Mouse (Mus musculus): ENCODE measurements around the gene Maml3.

Maml3 gene

DNA sequence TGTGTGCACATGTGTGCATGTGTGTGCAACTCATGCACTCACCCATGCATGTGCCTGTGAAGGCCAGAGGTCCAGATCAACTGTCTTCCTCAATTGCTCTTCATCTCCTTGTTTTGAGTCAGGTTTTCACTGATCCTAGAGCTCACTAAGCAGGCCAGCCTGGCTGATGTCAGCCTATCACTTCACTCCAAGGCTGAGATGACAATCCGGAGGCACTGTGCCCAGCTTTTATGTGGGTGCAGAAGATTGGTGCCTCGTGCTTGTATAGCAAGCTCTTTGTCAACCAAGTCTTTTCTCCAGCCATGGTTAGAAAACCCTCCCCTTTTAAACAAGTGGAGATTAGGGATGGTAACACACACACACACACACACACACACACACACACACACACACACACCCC, 146.1 kb downstream of the Maml3 start:
- DNase-seq (ENCODE audit: low read depth, low spot score) = no peak

DNA sequence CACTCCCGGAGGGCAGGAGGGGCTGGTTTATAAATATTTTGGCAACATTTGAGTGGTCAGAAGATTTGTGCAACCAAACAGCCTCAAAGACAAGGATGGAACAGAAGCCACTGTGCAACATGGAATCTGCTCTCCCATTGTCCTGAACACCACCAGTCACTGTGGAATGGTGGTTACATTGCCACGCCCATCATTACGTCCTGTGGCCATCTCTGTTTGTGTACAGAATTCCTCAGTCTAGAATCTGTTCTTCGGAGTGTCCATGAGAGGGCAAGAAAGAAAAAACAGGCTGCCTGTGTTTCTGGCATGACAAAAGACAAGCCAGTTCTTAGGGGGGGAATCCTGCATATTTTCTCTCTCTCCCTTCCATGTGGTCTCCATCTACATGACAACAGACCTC, 150.4 kb downstream of the Maml3 start:
- DNase-seq (ENCODE audit: low read depth, low spot score) = no peak

DNA sequence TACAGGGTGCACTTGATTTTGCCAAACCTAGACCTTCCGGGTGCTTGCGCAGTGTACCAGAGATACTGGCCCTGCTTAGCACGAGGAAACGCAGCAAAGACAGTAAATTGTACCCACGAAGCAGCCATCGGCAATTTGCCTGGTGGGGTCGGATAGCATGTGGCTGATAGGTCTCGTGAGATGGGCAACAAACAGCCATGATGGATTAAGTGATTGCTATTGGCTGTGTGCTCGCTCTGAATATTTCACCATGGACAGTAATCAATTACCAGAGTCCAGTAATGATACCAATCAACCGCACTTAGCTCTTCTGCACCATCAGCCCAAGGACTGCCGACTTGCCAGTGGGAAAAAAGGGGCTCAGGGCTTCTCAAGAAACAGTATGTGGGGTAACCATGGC, 150.9 kb downstream of the Maml3 start:
- DNase-seq (ENCODE audit: low read depth, low spot score) = no peak

DNA sequence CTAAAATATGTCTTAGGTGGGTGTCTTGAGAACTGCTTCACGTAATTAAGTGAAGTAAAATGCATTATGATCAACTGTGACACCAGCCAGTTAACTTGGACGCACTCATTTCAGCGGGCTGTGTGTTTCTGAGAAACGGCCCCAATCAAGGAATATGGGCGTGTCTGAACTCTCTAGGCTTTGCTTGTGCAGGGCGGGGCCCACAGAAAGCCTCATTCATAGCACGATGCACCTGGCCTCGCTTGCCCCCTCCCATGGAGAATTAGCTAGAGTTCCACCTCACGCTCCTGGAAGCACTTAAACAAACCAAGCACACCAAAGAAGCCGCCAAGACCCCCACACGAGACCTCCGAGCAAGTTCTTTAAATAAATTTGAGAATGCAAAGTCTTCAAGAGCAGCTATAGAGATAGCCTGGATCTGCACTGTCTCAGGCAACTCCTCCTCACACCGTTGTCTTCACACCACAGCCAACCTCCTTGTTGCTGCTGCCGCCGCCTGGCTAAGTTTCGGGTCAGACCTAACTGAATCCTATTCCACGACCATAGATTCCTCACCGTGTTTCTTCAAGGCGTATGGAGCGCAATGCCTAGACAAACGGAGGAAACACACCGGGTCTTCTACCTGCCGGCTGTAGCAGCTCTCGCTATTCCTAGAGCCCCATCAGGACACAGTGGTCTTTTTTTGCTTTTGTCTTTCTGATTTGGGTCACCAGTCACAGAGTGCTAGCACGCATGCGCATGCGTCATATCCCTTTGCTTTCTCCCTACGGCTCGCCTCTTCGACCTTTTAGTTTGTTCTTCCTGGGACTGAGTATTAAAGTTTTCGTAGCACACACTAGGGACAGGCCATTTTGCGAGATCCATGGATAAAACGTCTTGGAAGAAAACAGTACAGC, 151.9 kb downstream of the Maml3 start:
- peak; percentile 13 for DNase-seq (ENCODE audit: low read depth, low spot score)

DNA sequence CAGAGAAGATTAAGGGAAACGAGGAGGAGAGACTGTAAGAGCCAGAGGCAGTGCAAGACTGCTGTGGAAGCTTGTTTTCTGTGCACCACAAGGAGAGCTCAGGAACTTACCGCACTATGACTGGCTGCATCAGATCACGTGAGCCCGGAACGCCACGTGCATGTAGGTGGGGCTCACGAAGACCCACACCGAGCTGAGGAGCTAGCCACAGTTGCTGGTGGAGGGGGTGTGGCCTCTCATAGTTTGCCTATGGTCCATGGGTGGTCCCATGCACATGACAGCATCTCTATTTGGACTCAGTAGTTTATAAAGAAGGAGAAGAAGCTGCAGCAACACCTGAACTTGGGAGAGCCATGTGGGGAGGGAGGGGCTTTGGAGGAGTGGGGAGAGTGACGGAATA, 152.6 kb downstream of the Maml3 start:
- no peak for DNase-seq (ENCODE audit: low read depth, low spot score)

DNA sequence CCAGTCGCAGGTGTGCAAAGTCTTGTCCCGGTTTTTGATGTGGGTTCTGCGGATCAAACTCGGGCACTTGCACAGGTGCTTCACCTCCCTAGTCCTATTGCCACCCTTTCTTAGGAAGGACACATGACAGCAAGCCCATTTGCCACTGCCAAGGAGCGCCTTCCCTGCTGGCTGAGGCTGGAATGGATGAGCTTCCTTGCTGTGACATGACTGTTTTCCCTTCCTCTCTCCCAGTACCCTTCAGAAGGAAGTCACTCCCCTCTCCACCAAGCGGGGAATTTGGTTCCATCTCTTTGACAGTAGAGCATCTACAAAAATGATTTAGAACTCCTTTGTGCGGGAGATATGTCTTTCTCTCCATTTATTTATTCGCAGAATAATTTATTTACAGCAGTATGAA, 155.2 kb downstream of the Maml3 start:
- no peak for DNase-seq (ENCODE audit: low read depth, low spot score)

DNA sequence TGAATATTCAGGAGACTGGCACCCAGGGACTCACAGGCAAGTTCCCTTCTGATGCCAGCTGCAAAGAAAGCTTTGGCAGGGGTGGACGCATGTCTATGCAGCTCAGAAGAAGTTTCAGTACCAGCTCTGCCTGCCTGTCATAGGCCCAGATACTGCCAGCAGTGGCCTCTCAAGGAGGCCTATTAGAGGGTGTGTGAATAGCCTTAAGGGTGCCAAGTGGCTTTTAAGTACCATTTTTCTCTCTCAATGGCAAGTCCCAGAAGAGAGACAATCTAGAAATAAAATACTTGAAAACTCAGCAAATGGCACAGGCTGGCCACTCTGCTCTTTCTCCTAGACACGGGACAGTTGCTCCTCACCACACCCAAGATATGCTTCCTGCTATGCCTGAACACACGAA, 157.7 kb downstream of the Maml3 start:
- DNase-seq (ENCODE audit: low read depth, low spot score) = no peak

DNA sequence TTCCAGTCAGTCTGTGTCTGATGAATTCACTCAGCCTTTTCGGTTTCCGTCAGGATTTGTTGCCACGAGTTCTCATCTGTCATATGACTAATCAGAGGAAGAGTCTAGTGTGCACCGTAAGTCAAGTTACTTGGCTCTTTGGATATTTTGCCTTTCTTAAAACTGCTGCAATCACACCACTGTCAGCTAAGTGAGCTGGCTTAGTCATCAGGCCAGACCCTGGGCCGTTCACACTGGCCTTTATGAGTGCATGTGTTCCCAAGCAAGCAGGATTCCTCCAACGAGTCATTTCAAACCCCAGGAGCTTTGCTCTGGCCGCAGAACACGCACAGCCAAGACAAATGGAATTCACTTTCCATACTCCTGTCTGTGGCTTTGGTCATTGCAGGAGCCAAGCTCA, 161.2 kb downstream of the Maml3 start:
- no peak for DNase-seq (ENCODE audit: low read depth, low spot score)

DNA sequence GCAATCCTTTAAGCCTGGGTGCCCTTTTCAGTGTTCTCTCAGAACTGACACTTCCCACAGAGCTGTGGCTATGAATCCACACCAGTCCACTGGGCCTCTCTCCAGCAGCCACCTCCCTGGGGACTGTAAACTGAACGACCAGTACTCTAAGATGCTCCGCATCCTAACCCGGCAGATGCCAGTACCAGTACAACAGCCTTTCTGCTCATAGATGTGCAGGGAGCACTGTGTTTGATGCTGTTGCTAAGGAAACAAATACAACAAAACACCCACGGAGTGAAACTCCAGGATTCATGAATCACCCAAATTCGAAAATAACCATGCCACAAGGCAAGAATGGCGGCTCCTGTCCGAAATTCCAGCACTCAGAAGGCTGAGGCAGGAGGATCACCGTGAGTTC, 163.1 kb downstream of the Maml3 start:
- no peak for DNase-seq (ENCODE audit: low read depth, low spot score)

DNA sequence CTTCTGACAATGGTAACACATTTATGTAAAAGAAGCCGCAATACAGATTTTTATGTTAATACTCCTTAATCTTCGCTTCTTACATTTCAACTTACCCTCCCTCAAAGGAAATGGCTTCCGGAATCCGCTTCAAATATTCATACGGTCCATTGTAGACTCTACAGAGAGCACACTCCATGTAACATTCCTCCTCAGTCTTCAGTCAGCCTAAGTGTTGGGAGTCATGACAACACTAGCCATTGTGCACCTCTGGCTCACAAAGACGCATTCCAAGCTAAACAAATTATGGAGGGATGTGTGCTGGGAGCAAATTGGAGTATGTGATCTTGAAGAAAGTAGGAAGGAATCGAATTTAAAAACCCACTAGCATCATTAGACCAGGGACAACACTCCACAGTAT, 165.0 kb downstream of the Maml3 start:
- no peak for DNase-seq (ENCODE audit: low read depth, low spot score)

DNA sequence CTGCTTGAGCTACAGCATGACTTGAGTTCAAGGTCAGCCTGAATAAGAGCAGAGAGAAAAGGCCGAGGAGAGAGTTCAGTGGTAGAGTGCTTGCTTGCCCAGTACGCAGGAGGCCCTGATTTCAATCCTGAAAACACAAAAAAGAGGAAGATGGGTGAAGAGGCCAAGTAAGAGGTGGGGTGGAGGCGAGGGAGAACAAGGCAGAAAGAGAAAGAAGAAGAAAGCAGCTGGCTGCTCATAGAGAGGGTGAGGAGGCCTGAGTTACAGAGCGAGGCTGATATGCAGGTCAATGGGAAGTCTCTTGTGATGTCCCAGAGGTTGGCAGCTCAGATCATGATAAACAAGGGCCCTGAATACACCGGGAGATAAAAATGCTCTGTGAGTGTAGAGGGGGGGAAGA, 165.8 kb downstream of the Maml3 start:
- no peak for DNase-seq (ENCODE audit: low read depth, low spot score)

DNA sequence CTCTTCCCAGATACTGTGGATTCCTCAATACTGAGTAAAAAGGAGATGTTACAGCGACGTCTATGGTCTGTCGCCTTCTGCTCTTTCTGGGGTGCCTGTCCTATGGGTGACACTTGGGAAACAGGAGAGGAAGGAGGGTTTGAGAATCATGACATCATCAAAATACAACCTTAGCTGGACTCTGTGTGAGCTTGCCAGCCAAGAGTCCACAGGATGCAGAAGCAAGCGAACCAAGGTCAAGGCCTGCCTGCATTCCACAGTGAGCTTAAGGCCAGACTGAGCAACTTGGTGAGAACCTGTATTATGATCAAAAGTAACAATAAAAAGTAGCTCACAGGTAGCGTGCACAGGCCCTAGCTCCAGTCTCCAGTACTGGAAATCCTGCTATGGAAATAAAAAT, 167.7 kb downstream of the Maml3 start:
- no peak for DNase-seq (ENCODE audit: low read depth, low spot score)

DNA sequence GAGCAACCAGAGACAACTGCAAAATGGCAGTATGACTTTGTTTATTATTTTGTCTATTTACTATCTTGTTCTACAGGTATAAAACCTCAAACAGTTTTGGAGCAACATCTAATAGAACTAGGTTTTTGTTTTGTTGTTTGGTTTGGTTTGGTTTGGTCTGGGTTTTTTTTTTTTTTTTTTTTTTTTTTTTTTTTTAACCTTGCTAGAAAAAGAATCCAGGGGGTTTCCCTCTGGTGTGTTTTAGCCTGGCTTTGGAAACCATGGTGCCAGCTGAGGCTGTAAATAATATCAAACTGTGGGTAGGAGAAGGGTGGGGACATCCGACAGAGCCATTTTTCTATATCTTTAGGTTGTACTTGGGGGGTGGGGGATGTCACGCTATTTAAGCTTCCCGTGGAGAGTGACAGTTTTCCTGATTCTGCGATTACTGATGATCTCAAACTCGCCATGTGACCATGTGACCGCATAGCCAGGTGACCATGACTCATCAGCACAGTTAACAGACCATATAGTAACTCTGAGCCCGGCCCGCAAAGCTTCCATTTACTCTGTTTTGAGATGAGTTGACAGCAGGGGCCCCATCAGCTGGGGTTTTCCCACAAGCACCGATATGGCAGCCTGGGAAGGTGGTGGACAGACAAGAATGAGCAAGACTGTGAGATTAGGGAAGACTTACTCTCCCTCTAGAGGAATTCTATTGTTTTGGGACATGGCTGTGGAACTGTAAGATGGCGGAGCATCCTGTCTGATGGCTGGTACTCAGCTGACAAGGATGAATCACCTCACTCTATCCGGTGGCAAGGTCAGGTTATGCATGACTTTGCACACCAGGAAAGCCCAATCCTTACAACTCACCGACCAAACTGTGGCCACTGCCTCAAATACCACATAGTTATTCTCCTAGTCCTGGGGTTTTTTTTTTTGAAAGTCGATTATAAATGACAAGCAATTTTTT, 170.1 kb downstream of the Maml3 start:
- no peak for DNase-seq (ENCODE audit: low read depth, low spot score)

DNA sequence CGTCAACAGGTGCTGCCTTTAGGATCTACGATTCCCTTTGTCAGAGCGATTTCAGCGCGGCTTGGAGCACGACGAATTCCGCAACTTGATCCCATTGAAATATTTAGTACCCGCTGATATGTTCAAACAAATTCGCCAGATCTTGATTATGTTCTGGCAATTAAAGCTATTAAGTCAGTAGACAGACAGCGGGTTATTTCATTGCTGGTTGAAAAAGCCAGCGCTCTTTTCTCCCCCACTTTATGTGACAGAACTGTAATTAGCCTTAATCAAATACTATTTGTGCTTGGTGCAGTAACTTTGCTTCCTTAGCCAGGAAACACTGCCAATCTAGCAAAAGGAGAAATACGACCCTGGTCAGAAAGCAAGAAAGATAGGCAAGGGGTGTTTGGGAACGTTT, 176.7 kb downstream of the Maml3 start:
- DNase-seq (ENCODE audit: low read depth, low spot score) = no peak

DNA sequence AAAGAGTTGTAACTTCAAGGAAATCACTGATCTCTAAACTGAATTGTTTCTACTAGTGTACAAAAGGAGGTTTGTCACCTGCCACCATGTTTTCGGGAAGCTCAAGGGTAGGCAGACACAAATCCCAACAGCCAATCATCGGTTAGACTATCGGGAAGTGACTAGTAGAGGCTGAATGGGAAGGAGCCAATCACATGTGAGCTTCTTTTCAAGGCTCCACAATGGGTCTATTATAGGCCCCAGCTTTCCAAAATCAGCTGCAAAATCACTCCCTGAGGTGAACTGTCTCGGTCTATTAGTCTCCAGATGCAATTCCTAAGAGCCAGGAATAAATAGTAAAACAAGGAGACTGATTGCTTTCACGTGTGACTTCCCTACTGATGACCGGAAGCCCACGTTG, 177.3 kb downstream of the Maml3 start:
- no peak for DNase-seq (ENCODE audit: low read depth, low spot score)

DNA sequence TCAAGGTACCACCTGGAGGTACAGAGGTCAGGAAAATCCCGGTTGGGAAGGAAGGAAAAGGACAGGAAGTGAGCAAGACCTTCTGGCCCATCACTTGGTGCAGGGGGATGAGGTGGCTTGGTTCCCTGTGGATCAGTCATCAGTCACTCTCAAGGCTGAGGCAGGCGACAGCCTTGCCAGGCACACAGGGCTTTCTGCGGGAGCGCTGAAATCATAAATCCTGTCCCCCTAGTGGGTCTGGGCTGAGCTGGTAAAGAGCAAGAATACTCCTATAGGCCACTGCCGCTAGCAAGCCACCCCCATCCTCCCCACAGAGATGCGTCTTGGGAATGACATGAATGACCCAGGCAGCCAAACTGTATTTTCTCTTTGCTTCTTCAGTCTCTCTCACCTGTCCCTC, 177.8 kb downstream of the Maml3 start:
- DNase-seq (ENCODE audit: low read depth, low spot score) = no peak

DNA sequence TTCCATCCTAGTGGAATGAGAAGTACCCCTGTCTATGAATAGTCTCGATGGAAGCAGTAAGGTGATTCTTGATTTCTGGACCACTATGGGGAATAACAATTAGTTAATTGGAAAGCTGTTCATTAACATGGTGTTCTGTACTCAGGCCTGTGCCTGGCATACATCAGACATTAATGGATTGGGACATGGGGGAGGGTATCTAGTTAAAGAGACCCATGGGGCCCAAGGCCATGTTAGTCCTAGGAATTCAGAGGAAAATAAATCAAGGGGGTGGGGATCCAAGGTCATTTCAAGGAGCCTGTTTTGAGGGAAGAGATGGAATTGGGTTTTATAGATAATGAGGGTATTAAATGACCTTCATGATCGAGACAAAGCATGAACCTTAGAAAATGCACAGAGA, 179.1 kb downstream of the Maml3 start:
- DNase-seq (ENCODE audit: low read depth, low spot score) = no peak

DNA sequence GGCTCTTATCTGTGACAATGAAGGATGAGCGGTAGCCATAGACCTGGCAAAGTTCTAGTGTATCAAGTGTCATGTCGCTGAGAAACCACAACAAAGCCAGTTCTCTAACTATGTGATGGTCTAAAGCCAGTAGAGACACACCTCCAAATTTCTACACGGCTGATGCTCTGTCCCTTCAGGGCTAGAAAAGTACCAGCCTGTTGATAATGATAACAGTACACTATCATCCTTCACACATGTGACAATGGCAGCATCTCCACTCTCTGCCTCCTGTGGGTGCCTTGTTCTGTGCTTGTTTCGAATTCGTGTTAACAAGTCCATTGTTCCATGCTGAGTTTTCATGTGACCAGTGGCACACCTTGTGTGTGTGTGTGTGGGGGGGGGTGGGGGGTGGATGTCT, 180.2 kb downstream of the Maml3 start:
- DNase-seq (ENCODE audit: low read depth, low spot score) = no peak

DNA sequence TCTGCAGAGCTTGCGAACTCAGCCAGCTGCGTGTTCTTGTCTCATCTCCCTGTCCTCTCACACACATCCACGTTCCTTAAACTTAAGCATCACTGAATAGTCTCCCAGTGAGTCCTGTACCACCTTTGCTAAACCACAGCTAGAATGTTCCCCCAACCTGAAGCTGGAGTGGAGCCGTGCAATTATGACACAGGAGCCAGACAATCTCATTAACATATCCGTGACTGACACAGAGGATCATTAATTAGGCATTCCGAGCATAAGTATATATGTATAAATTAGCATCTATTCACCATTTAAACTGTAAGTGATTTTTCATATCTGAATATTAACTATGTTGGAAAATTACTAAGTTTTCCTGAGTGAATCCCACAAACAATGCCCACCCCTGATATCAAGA, 181.1 kb downstream of the Maml3 start:
- no peak for DNase-seq (ENCODE audit: low read depth, low spot score)

DNA sequence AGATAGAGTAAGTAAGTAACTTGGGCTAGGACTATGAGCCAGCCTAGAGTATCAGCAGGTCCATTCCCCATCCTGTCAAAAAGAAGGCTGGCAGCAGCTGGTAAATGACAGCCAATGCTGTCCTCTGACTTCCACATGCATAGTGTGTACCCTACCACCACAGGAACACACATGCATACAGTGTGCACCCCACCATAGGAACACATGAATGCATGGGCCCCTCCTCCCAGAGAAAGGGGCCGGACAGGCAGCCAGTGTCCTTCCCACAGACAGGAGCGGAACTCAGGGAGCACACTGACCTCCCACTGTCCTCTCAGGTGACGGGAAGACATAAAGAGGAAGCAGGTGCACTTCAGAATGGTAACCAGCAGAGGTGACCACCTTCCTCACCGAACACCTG, 188.0 kb downstream of the Maml3 start:
- no peak for DNase-seq (ENCODE audit: low read depth, low spot score)

DNA sequence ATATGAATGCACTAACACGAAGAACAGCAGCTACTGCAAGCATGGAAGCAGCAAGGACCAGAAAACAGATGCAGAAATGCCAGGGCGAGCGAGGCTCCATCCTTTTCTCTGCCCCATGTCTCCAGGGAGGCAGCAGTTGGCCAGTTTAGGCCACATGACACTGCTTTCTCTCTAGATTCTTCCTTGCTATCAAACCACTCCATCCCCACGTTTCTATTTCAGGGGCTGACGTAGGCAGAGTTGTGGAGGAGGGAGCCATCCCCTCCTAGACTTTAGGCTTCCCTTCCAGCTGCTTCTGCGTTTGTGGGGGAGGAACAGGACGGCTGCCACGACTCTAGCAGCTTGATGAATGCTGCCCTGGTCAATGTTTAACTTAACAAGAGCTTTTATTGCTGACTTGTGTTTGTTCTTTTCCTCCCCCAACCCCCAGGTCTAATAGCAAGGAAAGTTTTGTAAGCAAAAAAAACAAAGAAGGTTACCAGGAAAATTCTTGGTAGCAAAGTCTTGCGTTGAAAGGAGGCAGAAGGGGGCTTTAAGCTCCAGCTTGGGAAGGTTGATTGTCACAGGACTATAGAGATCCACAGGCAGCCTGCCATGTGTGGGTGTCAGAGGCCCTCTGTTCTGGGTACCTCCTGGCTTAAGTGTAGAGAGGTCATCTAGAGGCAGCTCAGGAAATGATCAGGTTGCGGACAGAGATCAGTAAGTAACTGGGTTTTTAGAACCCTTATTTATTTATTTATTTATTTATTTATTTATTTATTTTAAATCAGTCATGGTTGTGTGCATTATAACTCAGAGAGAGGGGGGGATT, 188.6 kb downstream of the Maml3 start:
- DNase-seq (ENCODE audit: low read depth, low spot score) = no peak

DNA sequence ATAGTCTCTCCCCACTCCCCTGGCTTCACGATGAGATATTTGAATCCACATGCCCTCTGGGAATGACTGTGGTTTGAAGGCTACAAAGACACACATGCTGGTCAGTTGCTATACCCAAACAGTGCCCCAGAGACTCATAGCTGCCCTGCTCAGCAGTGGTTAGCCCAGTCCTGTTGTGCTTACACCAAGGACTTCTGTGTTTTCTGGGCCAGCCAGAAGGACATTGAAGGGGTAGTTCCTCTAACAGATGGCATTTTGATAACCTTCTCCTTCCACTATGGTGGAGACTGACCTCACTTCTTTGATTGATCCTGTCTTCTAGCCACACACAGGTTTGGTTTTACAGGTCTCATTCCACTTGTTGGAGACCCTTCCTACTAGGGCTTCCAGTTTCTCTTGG, 189.5 kb downstream of the Maml3 start:
- DNase-seq (ENCODE audit: low read depth, low spot score) = no peak
